Mouse (Mus musculus) limb, embryonic 13.5 days (tissue): ENCODE results near the gene Abcb11. TPM values are rescaled to one million over a fixed set of nuclear protein-coding genes. Genes with fewer than 3 reads are reported as not detected.
"Not testable (repeated sequence)": the region's sequence is repeated elsewhere in the genome, so short reads cannot be mapped to it uniquely, and the experiment has no call there.

Experiments used
- ATAC-seq: fragments of 200-750 bp; cut with Nextera tagmentation; 2 replicates; pipeline ENCODE4 v1.8.0; 2017; ENCODE audit warnings: low read depth, moderate number of reproducible peaks, moderate TSS enrichment; ENCODE audit not compliant: low FRiP score
- H3K27ac ChIP-seq: fragments of 300-500 bp; sonication (generic); 2 replicates; pipeline ENCODE4 v1.5.1; 2015; ENCODE audit warnings: inconsistent platforms, mild to moderate bottlenecking, moderate library complexity
- H3K27me3 ChIP-seq: fragments of 300-500 bp; sonication (generic); 2 replicates; pipeline ENCODE4 v1.6.1; 2015; ENCODE audit warnings: mild to moderate bottlenecking, inconsistent platforms
- H3K36me3 ChIP-seq: fragments of 300-500 bp; sonication (generic); 2 replicates; pipeline ENCODE4 v1.6.1; 2015; ENCODE audit warnings: inconsistent platforms, mild to moderate bottlenecking, moderate library complexity
- H3K4me1 ChIP-seq: fragments of 300-500 bp; sonication (generic); 2 replicates; pipeline ENCODE4 v1.6.1; 2015; ENCODE audit warnings: inconsistent platforms
- H3K4me2 ChIP-seq: fragments of 300-500 bp; sonication (generic); replicated peaks from 2 replicates; pipeline ENCODE4 v1.6.1; 2015; ENCODE audit warnings: inconsistent platforms, mild to moderate bottlenecking, moderate library complexity
- H3K4me3 ChIP-seq: fragments of 300-500 bp; sonication (generic); 2 replicates; pipeline ENCODE4 v1.5.1; 2015; ENCODE audit warnings: moderate library complexity, mild to moderate bottlenecking, inconsistent platforms
- H3K9ac ChIP-seq: fragments of 300-500 bp; sonication (generic); 2 replicates; pipeline ENCODE4 v1.6.1; 2015; ENCODE audit warnings: mild to moderate bottlenecking, inconsistent platforms
- H3K9me3 ChIP-seq: fragments of 300-500 bp; sonication (generic); 2 replicates; pipeline ENCODE4 v1.6.1; 2016; ENCODE audit warnings: inconsistent platforms
- WGBS: fragments of 180-500 bp; shearing (Covaris S2); methylation state at CpG from one replicate; pipeline ENCODE4 v1.1.7; 2015; 5-methylcytosine and 5-hydroxymethylcytosine counted together
- polyA plus RNA-seq: library from polyadenylated mRNA; unstranded; fragments of >200 nt; fragmentation: Nextera tagmentation; extraction: Ambion mirVana; gene quantifications from 2 replicates; pipeline ENCODE4 v1.2.1, GENCODE M21; 2015

Abcb11 gene
- polyA plus RNA-seq, 1 experiment from 2014 or later = not detected

GRCm38 (mm10) chr2:69328509-69329163 lies 13.8 kb downstream of the Abcb11 start:
- no peak overlapping the region for H3K4me3 ChIP-seq
- H3K4me1 ChIP-seq = no peaks in the 10 kb centered on the region
- H3K36me3 ChIP-seq = no peaks in the 10 kb centered on the region
- no peak overlapping the region for H3K9ac ChIP-seq
- H3K27ac ChIP-seq = no peak overlapping the region
- 90% methylated on average over 5 of the region's 5 CpGs for WGBS
- no peaks in the 10 kb centered on the region for H3K9me3 ChIP-seq
- no peaks in the 10 kb centered on the region for H3K27me3 ChIP-seq
- no peak for ATAC-seq
- no peak overlapping the region for H3K4me2 ChIP-seq

GRCm38 (mm10) chr2:69324881-69325660 lies 17.3 kb downstream of the Abcb11 start:
- ATAC-seq = no peak; the same call in 1 of the 2 replicates
- no peaks in the 10 kb centered on the region for H3K9me3 ChIP-seq
- 82% methylated on average over 5 of the region's 5 CpGs for WGBS

GRCm38 (mm10) chr2:69323018-69323417 lies 19.4 kb downstream of the Abcb11 start:
- ATAC-seq = no peak

More at GRCm38 (mm10) chr2:69324881-69325660, 17.3 kb downstream of the Abcb11 start:
- no peak overlapping the region for H3K9ac ChIP-seq
- no peaks in the 10 kb centered on the region for H3K4me1 ChIP-seq
- H3K27ac ChIP-seq = no peak overlapping the region
- H3K27me3 ChIP-seq = no peaks in the 10 kb centered on the region
- no peak overlapping the region for H3K4me2 ChIP-seq
- H3K4me3 ChIP-seq = no peak overlapping the region
- no peaks in the 10 kb centered on the region for H3K36me3 ChIP-seq

GRCm38 (mm10) chr2:69321457-69321856 lies 21.0 kb downstream of the Abcb11 start:
- Histone ChIP-seq H3K27me3 (no peaks in the 10 kb centered on the region), H3K27ac (no peak overlapping the region), H3K9me3 (no peaks in the 10 kb centered on the region), H3K4me1 (no peaks in the 10 kb centered on the region), H3K4me2 (no peak overlapping the region), H3K9ac (no peak overlapping the region), H3K4me3 (no peak overlapping the region), H3K36me3 (no peaks in the 10 kb centered on the region)
- WGBS = 67% methylated on average over 5 of the region's 5 CpGs
- ATAC-seq = no peak

More at GRCm38 (mm10) chr2:69323018-69323417, 19.4 kb downstream of the Abcb11 start:
- Histone ChIP-seq H3K9ac (no peak overlapping the region), H3K9me3 (no peaks in the 10 kb centered on the region), H3K27me3 (no peaks in the 10 kb centered on the region), H3K4me3 (no peak overlapping the region), H3K4me2 (no peak overlapping the region), H3K36me3 (no peaks in the 10 kb centered on the region), H3K4me1 (no peaks in the 10 kb centered on the region), H3K27ac (no peak overlapping the region)
- WGBS = 88% methylated on average over 4 of the region's 4 CpGs

- Histone ChIP-seq H3K4me1 (no peaks in the 10 kb centered on the region), H3K36me3 (no peaks in the 10 kb centered on the region), H3K4me3 (no peak overlapping the region), H3K27me3 (no peaks in the 10 kb centered on the region), H3K27ac (no peak overlapping the region), H3K4me2 (no peak overlapping the region), H3K9ac (no peak overlapping the region), H3K9me3 (no peaks in the 10 kb centered on the region)
- no peak for ATAC-seq
- 93% methylated on average over 4 of the region's 4 CpGs for WGBS
Measured at GRCm38 (mm10) chr2:69311337-69311736, 31.1 kb downstream of the Abcb11 start.

GRCm38 (mm10) chr2:69308136-69308535 lies 34.3 kb downstream of the Abcb11 start:
- WGBS = 74% methylated on average over 6 of the region's 6 CpGs
- Histone ChIP-seq H3K4me1 (no peaks in the 10 kb centered on the region), H3K27me3 (no peaks in the 10 kb centered on the region), H3K4me3 (no peak overlapping the region), H3K27ac (no peak overlapping the region), H3K4me2 (no peak overlapping the region), H3K9ac (no peak overlapping the region), H3K36me3 (no peaks in the 10 kb centered on the region), H3K9me3 (no peaks in the 10 kb centered on the region)
- ATAC-seq = no peak

- not testable (repeated sequence) for H3K36me3 ChIP-seq, H3K4me3 ChIP-seq, H3K27ac ChIP-seq, ATAC-seq, H3K27me3 ChIP-seq, H3K4me1 ChIP-seq, H3K9ac ChIP-seq, H3K4me2 ChIP-seq, H3K9me3 ChIP-seq
- WGBS = 89% methylated on average over 6 of the region's 6 CpGs
Measured at GRCm38 (mm10) chr2:69300568-69300967, 41.8 kb downstream of the Abcb11 start.

GRCm38 (mm10) chr2:69294508-69294907 lies 47.9 kb downstream of the Abcb11 start:
- Histone ChIP-seq H3K27me3 (no peaks in the 10 kb centered on the region), H3K4me1 (no peaks in the 10 kb centered on the region), H3K9ac (no peak overlapping the region)

GRCm38 (mm10) chr2:69288989-69289388 lies 53.4 kb downstream of the Abcb11 start:
- H3K9me3 ChIP-seq = no peaks in the 10 kb centered on the region
- ATAC-seq = no peak
- WGBS = 64% methylated on average over 5 of the region's 5 CpGs
- no peak overlapping the region for H3K27ac ChIP-seq
- no peak overlapping the region for H3K9ac ChIP-seq
- no peaks in the 10 kb centered on the region for H3K36me3 ChIP-seq
- H3K4me2 ChIP-seq = no peak overlapping the region
- no peaks in the 10 kb centered on the region for H3K27me3 ChIP-seq
- no peak overlapping the region for H3K4me3 ChIP-seq
- no peaks in the 10 kb centered on the region for H3K4me1 ChIP-seq

More at GRCm38 (mm10) chr2:69294508-69294907, 47.9 kb downstream of the Abcb11 start:
- no peaks in the 10 kb centered on the region for H3K9me3 ChIP-seq
- no peak overlapping the region for H3K27ac ChIP-seq
- no peak for ATAC-seq
- H3K36me3 ChIP-seq = no peaks in the 10 kb centered on the region
- H3K4me2 ChIP-seq = no peak overlapping the region
- no peak overlapping the region for H3K4me3 ChIP-seq

- H3K4me1 ChIP-seq = no peaks in the 10 kb centered on the region
- no peak overlapping the region for H3K27ac ChIP-seq
- no peaks in the 10 kb centered on the region for H3K9me3 ChIP-seq
- ATAC-seq = no peak; the same call in 1 of the 2 replicates
- WGBS = 9% methylated on average over 1 of the region's 1 CpGs
- H3K36me3 ChIP-seq = no peaks in the 10 kb centered on the region
- no peak overlapping the region for H3K9ac ChIP-seq
- no peak overlapping the region for H3K4me3 ChIP-seq
- H3K4me2 ChIP-seq = no peak overlapping the region
- H3K27me3 ChIP-seq = no peaks in the 10 kb centered on the region
Measured at GRCm38 (mm10) chr2:69275875-69276274, 66.5 kb downstream of the Abcb11 start.

GRCm38 (mm10) chr2:69264069-69264618 lies 78.3 kb downstream of the Abcb11 start:
- no peaks in the 10 kb centered on the region for H3K27me3 ChIP-seq
- H3K4me1 ChIP-seq = no peaks in the 10 kb centered on the region
- no peaks in the 10 kb centered on the region for H3K9me3 ChIP-seq
- H3K4me2 ChIP-seq = no peak overlapping the region
- no peak overlapping the region for H3K4me3 ChIP-seq
- no peaks in the 10 kb centered on the region for H3K36me3 ChIP-seq
- no peak overlapping the region for H3K27ac ChIP-seq
- no peak for ATAC-seq
- H3K9ac ChIP-seq = no peak overlapping the region

- H3K9me3 ChIP-seq = no peaks in the 10 kb centered on the region
- no peak for ATAC-seq
- H3K27ac ChIP-seq = no peak overlapping the region
- no peaks in the 10 kb centered on the region for H3K27me3 ChIP-seq
- no peak overlapping the region for H3K4me2 ChIP-seq
- H3K4me1 ChIP-seq = no peaks in the 10 kb centered on the region
- no peaks in the 10 kb centered on the region for H3K36me3 ChIP-seq
- WGBS = 54% methylated on average over 16 of the region's 16 CpGs
- no peak overlapping the region for H3K4me3 ChIP-seq
- no peak overlapping the region for H3K9ac ChIP-seq
Measured at GRCm38 (mm10) chr2:69248221-69248755, 94.1 kb downstream of the Abcb11 start.
